Mouse (Mus musculus): ENCODE results near the gene Bend3.

Gene Bend3

GRCm38 (mm10) chr10:43527283-43528269 lies 48.9 kb downstream of the Bend3 start:
- DNase-seq (ENCODE audit: low spot score in 2 of 2): no peak

- no peak for DNase-seq (ENCODE audit: low spot score in 2 of 2)
Observed at GRCm38 (mm10) chr10:43534382-43534781, 55.8 kb downstream of the Bend3 start.

GRCm38 (mm10) chr10:43537652-43538051 lies 59.0 kb downstream of the Bend3 start:
- DNase-seq (ENCODE audit: low spot score in 2 of 2): no peak

- no peak for DNase-seq (ENCODE audit: low spot score in 2 of 2)
Observed at GRCm38 (mm10) chr10:43538831-43539230, 60.2 kb downstream of the Bend3 start.

GRCm38 (mm10) chr10:43539746-43540310 lies 61.2 kb downstream of the Bend3 start:
- no peak for DNase-seq (ENCODE audit: low spot score in 2 of 2)

GRCm38 (mm10) chr10:43540442-43541152 lies 62.0 kb downstream of the Bend3 start, which contains the start of gene 1700021F05Rik:
TSS of gene 1700021F05Rik (minus strand) at chr10:43540994.
- DNase-seq (ENCODE audit: low spot score in 2 of 2): peak; percentile 97 to 98

GRCm38 (mm10) chr10:43541153-43541544 lies 62.5 kb downstream of the Bend3 start:
- no peak for DNase-seq (ENCODE audit: low spot score in 2 of 2)

- no peak for DNase-seq (ENCODE audit: low spot score in 2 of 2)
Observed at GRCm38 (mm10) chr10:43549411-43549810, 70.8 kb downstream of the Bend3 start.

GRCm38 (mm10) chr10:43550923-43551322 lies 72.3 kb downstream of the Bend3 start:
- DNase-seq (ENCODE audit: low spot score in 2 of 2): no peak

- no peak for DNase-seq (ENCODE audit: low spot score in 2 of 2)
Observed at GRCm38 (mm10) chr10:43551388-43551787, 72.8 kb downstream of the Bend3 start.

GRCm38 (mm10) chr10:43557630-43558165 lies 79.1 kb downstream of the Bend3 start:
- DNase-seq (ENCODE audit: low spot score in 2 of 2): no peak

GRCm38 (mm10) chr10:43559313-43559712 lies 80.7 kb downstream of the Bend3 start:
- no peak for DNase-seq (ENCODE audit: low spot score in 2 of 2)

GRCm38 (mm10) chr10:43560765-43561164 lies 82.1 kb downstream of the Bend3 start:
- no peak for DNase-seq (ENCODE audit: low spot score in 2 of 2)

GRCm38 (mm10) chr10:43561311-43561710 lies 82.7 kb downstream of the Bend3 start:
- no peak for DNase-seq (ENCODE audit: low spot score in 2 of 2)
